ENCODE assay signal across 14 mouse cellular contexts in genomic region chr9:101160627-101161026, GRCm38 (mm10).
DNase-seq lines count a peak whose midpoint lies in the region; ATAC-seq and TF ChIP-seq lines count a peak whose summit lies in the region.
"Had no signal": no experiment of that assay in that cellular context is flagged by ENCODE, and none has a peak within 500 bp of the region (broad histone marks: within the 10 kb centered on the region; RNA-seq: fewer than 3 reads in every experiment).

No protein-coding gene starts in this region.

- no peaks in the 10 kb centered on the region for H3K79me2 ChIP-seq in liver, adult 2 months (ENCODE audit: control insufficient read depth, insufficient read depth, low read length)

- DNase-seq in liver, adult 2 months (ENCODE audit: extremely low read depth, low read depth, low spot score), result peak; percentile 60
- DNase-seq in liver (no peak), 416B (ENCODE audit: low read depth) (peak; percentile 48)
- DNase-seq in fat pad, adult 2 months (ENCODE audit: extremely low read depth, low read depth, low spot score), result peak; percentile 43
- DNase-seq in thymus, postnatal 10 days (ENCODE audit: low spot score in 2 of 2), result no peak
- DNase-seq: adrenal gland, postnatal 10 days; gastrocnemius, postnatal 36 days; heart, adult 2 months had no signal

- peak; percentile 73 for ATAC-seq in megakaryocyte progenitor cell, adult 5-6 weeks (replicated peaks; ENCODE audit: poor library complexity)

- TF ChIP-seq CTCF in liver, adult 2 months (IDR thresholded peaks at IDR 0.05; ENCODE audit: low read depth, low read length), result no peak

- H3K36me3 ChIP-seq in liver, adult 2 months (ENCODE audit: control insufficient read depth, insufficient read depth, low read length), result no peaks in the 10 kb centered on the region; the same call in 1 of the 2 replicates
- H3K36me3 ChIP-seq: embryonic facial prominence, embryonic 12.5 days; forebrain, embryonic 12.5 days had no signal

- WGBS in liver, adult 2 months, result 28% methylated on average over 1 of the region's 1 CpGs

- no peaks in the 10 kb centered on the region for H3K27me3 ChIP-seq in liver, adult 2 months (ENCODE audit: control insufficient read depth, insufficient read depth, low read length)
- H3K27me3 ChIP-seq: embryonic facial prominence, embryonic 12.5 days; forebrain, embryonic 12.5 days; heart, embryonic 12.5 days had no signal

- H3K4me3 ChIP-seq in liver, adult 2 months (ENCODE audit: insufficient read depth, low read depth, low read length), result no peak overlapping the region
- H3K4me3 ChIP-seq: embryonic facial prominence, embryonic 12.5 days; forebrain, embryonic 12.5 days; heart, adult 2 months; heart, embryonic 12.5 days; hindbrain, embryonic 10.5 days had no signal

- TF ChIP-seq POLR2A in liver, adult 2 months (IDR thresholded peaks at IDR 0.05; ENCODE audit: extremely low read depth, insufficient read depth, low read length), result no peak

- H3K4me1 ChIP-seq in liver, adult 2 months (ENCODE audit: control insufficient read depth, insufficient read depth, low read length), result no peaks in the 10 kb centered on the region; the same call in 1 of the 2 replicates
- H3K4me1 ChIP-seq: embryonic facial prominence, embryonic 12.5 days; forebrain, embryonic 12.5 days; heart, embryonic 12.5 days; hindbrain, embryonic 10.5 days had no signal

- H3K9ac ChIP-seq in liver, adult 2 months (ENCODE audit: low read depth, low read length), result no peak overlapping the region
- H3K9ac ChIP-seq: embryonic facial prominence, embryonic 12.5 days; forebrain, embryonic 12.5 days; heart, embryonic 12.5 days; hindbrain, embryonic 14.5 days had no signal

- no peak overlapping the region for H3K27ac ChIP-seq in liver, adult 2 months (replicated peaks; ENCODE audit: insufficient read depth, low read depth, low read length)
- H3K27ac ChIP-seq: embryonic facial prominence, embryonic 12.5 days; forebrain, embryonic 12.5 days; heart, adult 2 months; hindbrain, embryonic 10.5 days; hindbrain, embryonic 14.5 days had no signal

Comparison
In these comparisons a context has a peak if more than half of its experiments do, and no peak if none do; other contexts are left out.
1. DNase-seq: peak in liver, adult 2 months (single experiment), 416B (single experiment) and fat pad, adult 2 months (single experiment); none in liver (single experiment) and thymus, postnatal 10 days (0 of 2).